Mouse (Mus musculus) G1E (cell line): Measurements from ENCODE around the gene Cacnb4.

Experiments
- CTCF ChIP-seq: IDR thresholded peaks from 2 replicates; pipeline ENCODE4 v1.5.1; 2012; ENCODE audit warnings: low read depth, low read length, inconsistent platforms, mixed read lengths
- GATA2 ChIP-seq: IDR thresholded peaks from 2 replicates; pipeline ENCODE4 v1.6.1; 2012; ENCODE audit warnings: low read depth, low read length, inconsistent platforms, borderline replicate concordance

DNA sequence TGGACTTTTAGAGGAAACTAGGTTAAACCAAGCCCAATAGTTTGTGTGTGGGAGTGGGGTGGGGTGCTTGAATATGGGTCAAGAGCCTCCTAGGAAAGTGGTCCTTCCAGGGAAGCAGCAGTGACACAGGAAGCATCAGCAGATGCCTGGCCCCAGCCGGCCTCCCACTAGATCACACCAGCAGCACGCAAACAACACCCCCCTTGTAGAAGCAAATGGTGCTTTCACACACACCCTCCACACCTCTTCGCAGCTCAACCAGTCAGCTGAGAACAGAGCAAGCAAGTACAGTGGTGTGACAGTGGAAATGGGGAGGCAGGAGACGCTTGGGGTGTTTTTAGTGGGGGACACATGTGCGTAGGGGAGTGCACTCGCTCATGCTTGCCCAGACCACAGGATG is 33.0 kb downstream of the Cacnb4 start:
- TF ChIP-seq CTCF (no peak), GATA2 (no peak)
